Mouse (Mus musculus) testis, adult 2 months (tissue): ENCODE measurements around the gene Ccdc28a.

ENCODE experiments used
- CTCF ChIP-seq: fragments of 200-500 bp; IDR thresholded peaks from 2 replicates; pipeline ENCODE4 v1.5.1; 2012; ENCODE audit warnings: low read depth, mild to moderate bottlenecking, inconsistent platforms, low read length, moderate library complexity; ENCODE audit not compliant: control insufficient read depth, insufficient read depth, insufficient replicate concordance
- POLR2A ChIP-seq: fragments of 200-500 bp; IDR thresholded peaks from 2 replicates; pipeline ENCODE4 v1.6.1; 2012; ENCODE audit warnings: low read depth, mild to moderate bottlenecking, inconsistent platforms, low read length, moderate library complexity; ENCODE audit not compliant: control insufficient read depth

DNA sequence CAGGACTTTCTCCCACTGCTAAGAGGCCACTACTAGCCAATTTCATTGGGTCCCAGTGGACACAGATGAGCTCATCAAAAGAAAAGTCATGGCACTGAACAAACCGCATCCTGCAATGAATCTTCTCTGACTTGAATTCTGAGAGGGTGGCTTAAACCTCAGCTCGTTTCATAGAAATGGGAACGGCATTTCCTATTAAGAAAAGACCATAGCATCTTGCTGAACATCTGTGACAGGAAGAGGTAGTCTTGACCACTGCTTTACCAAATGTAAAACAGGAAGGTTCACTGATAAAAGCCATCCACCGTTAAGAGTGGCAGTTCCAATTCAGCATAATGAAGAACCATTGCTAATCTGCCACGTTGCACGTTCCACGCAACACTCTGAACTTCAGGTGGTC is 58.1 kb downstream of the Ccdc28a start:
- TF ChIP-seq CTCF, result no peak
- TF ChIP-seq POLR2A, result no peak
